8 mouse cellular contexts compared by ENCODE assay signal in genomic region chr9:118925286-118926110, GRCm38 (mm10). TPM values are rescaled to one million over a fixed set of nuclear protein-coding genes. Genes with fewer than 3 reads are reported as not detected.
A peak's percentile ranks its signal among the peaks of the same experiment; 100 is the strongest.
DNase-seq lines count a peak whose midpoint lies in the region; ATAC-seq lines count a peak whose summit lies in the region.

No protein-coding gene starts in this region.

- under 1% methylated on average over 48 of the region's 53 CpGs for WGBS in hindbrain, embryonic 13.5 days

- DNase-seq in R1 (ENCODE audit: low read depth, low spot score) = peak; percentile 96
- peak; percentile 91 to 93 for DNase-seq in cerebellum, postnatal 14 days
- peak; percentile 92 for DNase-seq in frontal cortex, postnatal 14 days (ENCODE audit: low spot score in 2 of 2)
- peak; percentile 77 to 84 for DNase-seq in layer of hippocampus, postnatal 25 days (ENCODE audit: extremely low spot score in 1 of 2, low spot score in 1 of 2)
- DNase-seq in lung, postnatal 14 days = peak; percentile 98
- DNase-seq in ovary, postnatal 36 days (ENCODE audit: low spot score) = peak; percentile 97
- DNase-seq in thymus, postnatal 14 days = peak; percentile 99

- H3K9me3 ChIP-seq in hindbrain, embryonic 13.5 days = no peaks in the 10 kb centered on the region

- peak overlapping the region; percentile 79 for H3K4me3 ChIP-seq in hindbrain, embryonic 13.5 days

- H3K36me3 ChIP-seq in hindbrain, embryonic 13.5 days = no peaks in the 10 kb centered on the region

- peaks cover 14% of the 10 kb centered on the region; the same call in 1 of the 2 replicates for H3K27me3 ChIP-seq in hindbrain, embryonic 13.5 days

- ATAC-seq in hindbrain, embryonic 13.5 days (ENCODE audit: low FRiP score) = peak; percentile 84

- peak overlapping the region; percentile 89 for H3K9ac ChIP-seq in hindbrain, embryonic 13.5 days

- H3K4me2 ChIP-seq in hindbrain, embryonic 13.5 days = peak overlapping the region; percentile 98

- peak overlapping the region; percentile 88 for H3K27ac ChIP-seq in hindbrain, embryonic 13.5 days

- H3K4me1 ChIP-seq in hindbrain, embryonic 13.5 days (replicated peaks) = peaks cover 47% of the 10 kb centered on the region

RNA-seq across cellular contexts. Expression of gene Ctdspl, which starts 0.8 kb away (rescaled TPM):
- 7.3 and 8.1 TPM in 2 replicates for polyA plus RNA-seq in hindbrain, embryonic 13.5 days (2015; fragmentation: Nextera tagmentation; extraction: Ambion mirVana)
- 10 to 100 TPM; 23.7 to 24.4 TPM for total RNA-seq in layer of hippocampus, postnatal 25 days (2021)

Comparison
In these comparisons a context has a peak if more than half of its experiments do, and no peak if none do; other contexts are left out.
1. Peak in every context shown above with its lines: DNase-seq, ATAC-seq, H3K4me3 ChIP-seq and H3K27ac ChIP-seq.